Mouse (Mus musculus) adrenal gland, postnatal 0 days (tissue): ENCODE measurements around the gene Rhot2. TPM values are rescaled to one million over a fixed set of nuclear protein-coding genes. Genes with fewer than 3 reads are reported as not detected.

Experiments used
- microRNA-seq: library from miRNA; unstranded; fragments of <30 nt; microRNA quantifications from one replicate; pipeline ENCODE4, GENCODE M21; 2016; ENCODE audit warnings: borderline replicate concordance; ENCODE audit not compliant: insufficient number of aligned reads
- polyA plus RNA-seq: library from polyadenylated mRNA; unstranded; fragments of >200 nt; fragmentation: Nextera tagmentation; extraction: Ambion mirVana; gene quantifications from 2 replicates; pipeline ENCODE4 v1.2.1, GENCODE M21; 2015

The Rhot2 gene
- polyA plus RNA-seq, 1 experiment from 2014 or later: 18.4 TPM

Small RNAs within 50 kb of the gene (microRNA-seq; reads per million reads assigned to microRNA genes)
- gene Mir3082: not detected

Other genes starting within 250 kb of the Rhot2 start
- 5.1 and 5.4 TPM in 2 replicates for gene Gng13, start 127.7 kb downstream of the Rhot2 start, polyA plus RNA-seq
- gene Chtf18, start 117.4 kb downstream of the Rhot2 start, polyA plus RNA-seq: 4.2 and 6.3 TPM in 2 replicates
- gene Rpusd1, start 117.2 kb downstream of the Rhot2 start, polyA plus RNA-seq: 12.5 and 19.9 TPM in 2 replicates
- 0.17 TPM in 1 of 2 replicates, not detected in the other for gene Mslnl, start 108.8 kb downstream of the Rhot2 start, polyA plus RNA-seq
- gene Msln, start 90.5 kb downstream of the Rhot2 start, polyA plus RNA-seq: 58.7 and 63.7 TPM in 2 replicates
- 21.6 and 30.4 TPM in 2 replicates for gene Narfl, start 71.1 kb downstream of the Rhot2 start, polyA plus RNA-seq
- gene Haghl, start 59.2 kb downstream of the Rhot2 start, polyA plus RNA-seq: 56.7 and 71.7 TPM in 2 replicates
- 0.35 and 0.36 TPM in 2 replicates for gene Ccdc78, start 58.3 kb downstream of the Rhot2 start, polyA plus RNA-seq
- gene Fam173a, start 52.0 kb downstream of the Rhot2 start, polyA plus RNA-seq: 146 and 178 TPM in 2 replicates
- gene AC134908.4, start 49.2 kb downstream of the Rhot2 start, polyA plus RNA-seq: 0.39 TPM in 1 of 2 replicates, not detected in the other
- gene Metrn, start 47.7 kb downstream of the Rhot2 start, polyA plus RNA-seq: 63.7 and 96.9 TPM in 2 replicates
- 12.1 and 14.1 TPM in 2 replicates for gene Fbxl16, start 35.8 kb downstream of the Rhot2 start, polyA plus RNA-seq
- gene Wdr24, start 21.2 kb downstream of the Rhot2 start, polyA plus RNA-seq: 10.9 and 18.4 TPM in 2 replicates
- 28.9 and 42.7 TPM in 2 replicates for gene Jmjd8, start 16.0 kb downstream of the Rhot2 start, polyA plus RNA-seq
- 212 and 318 TPM in 2 replicates for gene Stub1, start 11.4 kb downstream of the Rhot2 start, polyA plus RNA-seq
- gene Rhbdl1, start 7.6 kb downstream of the Rhot2 start, polyA plus RNA-seq: 11.7 and 16.4 TPM in 2 replicates
- 2.3 and 4.6 TPM in 2 replicates for gene Gm20683, start 3.1 kb downstream of the Rhot2 start, polyA plus RNA-seq
- 7.4 and 12.5 TPM in 2 replicates for gene Wdr90, start 16.6 kb upstream of the Rhot2 start, polyA plus RNA-seq
- gene Mcrip2, start 23.9 kb upstream of the Rhot2 start, polyA plus RNA-seq: 272 and 300 TPM in 2 replicates
- 88.6 and 139 TPM in 2 replicates for gene Mettl26, start 30.2 kb upstream of the Rhot2 start, polyA plus RNA-seq
- 0.36 and 0.51 TPM in 2 replicates for gene Wfikkn1, start 36.0 kb upstream of the Rhot2 start, polyA plus RNA-seq
- gene Rab40c, start 74.9 kb upstream of the Rhot2 start, polyA plus RNA-seq: 20.0 and 27.4 TPM in 2 replicates
- gene Pigq, start 100.1 kb upstream of the Rhot2 start, polyA plus RNA-seq: 35.6 and 46.1 TPM in 2 replicates
- gene Nhlrc4, start 100.1 kb upstream of the Rhot2 start, polyA plus RNA-seq: 0.18 TPM in 1 of 2 replicates, not detected in the other
- gene A930017K11Rik, start 107.7 kb upstream of the Rhot2 start, polyA plus RNA-seq: 0.21 TPM in 1 of 2 replicates, not detected in the other
- gene Capn15, start 140.9 kb upstream of the Rhot2 start, polyA plus RNA-seq: 9.1 and 11.3 TPM in 2 replicates
- 6.9 and 7.5 TPM in 2 replicates for gene Rab11fip3, start 224.7 kb upstream of the Rhot2 start, polyA plus RNA-seq
- gene Decr2, start 245.5 kb upstream of the Rhot2 start, polyA plus RNA-seq: 37.1 and 42.1 TPM in 2 replicates